Mouse (Mus musculus) megakaryocyte, embryonic 14.5 days (primary cell): ENCODE results near the gene Mbd5. TPM values are rescaled to one million over a fixed set of nuclear protein-coding genes. Genes with fewer than 3 reads are reported as not detected.
"Not testable (repeated sequence)": the region's sequence is repeated elsewhere in the genome, so short reads cannot be mapped to it uniquely, and the experiment has no call there.

Experiments
- H3K27me3 ChIP-seq: replicated peaks from 2 replicates; pipeline ENCODE3; 2012; ENCODE audit warnings: inconsistent platforms
- H3K36me3 ChIP-seq: replicated peaks from 2 replicates; pipeline ENCODE3; 2012; ENCODE audit warnings: low read length, inconsistent platforms, mixed read lengths
- H3K4me1 ChIP-seq: 2 replicates; pipeline ENCODE4 v1.6.1; 2012; ENCODE audit warnings: inconsistent platforms
- H3K4me3 ChIP-seq: replicated peaks from 2 replicates; pipeline ENCODE3; 2012; ENCODE audit warnings: moderate library complexity, mild to moderate bottlenecking, inconsistent platforms
- H3K9me3 ChIP-seq: 2 replicates; pipeline ENCODE4 v1.6.1; 2012; ENCODE audit warnings: inconsistent platforms
- FLI1 ChIP-seq: IDR thresholded peaks from 2 replicates; pipeline ENCODE4 v1.6.1; 2012; ENCODE audit warnings: low read length, inconsistent platforms, mixed read lengths
- GATA1 ChIP-seq: IDR thresholded peaks from 3 replicates; pipeline ENCODE4 v1.6.1; 2012; ENCODE audit warnings: mixed read lengths, low read length, inconsistent platforms, borderline replicate concordance
- polyA plus RNA-seq: library from polyadenylated mRNA; stranded (reverse); fragments of >175 nt; gene quantifications from 2 replicates; pipeline ENCODE4 v1.2.3, GENCODE M21; 2012; ENCODE audit warnings: low replicate concordance; ENCODE audit not compliant: insufficient read depth

The Mbd5 gene
- polyA plus RNA-seq, 1 experiment: 0.65 TPM

DNA sequence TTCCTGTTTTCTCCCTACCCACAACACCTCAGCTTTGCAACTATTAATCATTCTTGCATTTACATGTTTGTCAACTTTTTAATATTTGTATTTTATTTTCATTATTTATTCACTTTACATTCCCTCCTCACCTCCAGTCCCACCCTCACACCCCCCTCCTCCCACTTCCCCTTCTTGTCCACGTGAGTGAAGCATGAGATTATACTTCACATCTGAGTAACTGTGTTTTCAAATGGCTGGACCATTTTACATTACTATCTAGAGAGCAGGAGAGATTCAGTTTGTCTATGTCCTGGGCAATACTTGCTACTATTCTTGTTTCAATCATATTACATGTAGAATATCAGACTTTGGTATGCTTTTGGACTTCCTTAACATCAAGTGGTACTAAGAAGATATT is 204.3 kb downstream of the Mbd5 start:
- TF ChIP-seq FLI1 (no peak), GATA1 (no peak)

DNA sequence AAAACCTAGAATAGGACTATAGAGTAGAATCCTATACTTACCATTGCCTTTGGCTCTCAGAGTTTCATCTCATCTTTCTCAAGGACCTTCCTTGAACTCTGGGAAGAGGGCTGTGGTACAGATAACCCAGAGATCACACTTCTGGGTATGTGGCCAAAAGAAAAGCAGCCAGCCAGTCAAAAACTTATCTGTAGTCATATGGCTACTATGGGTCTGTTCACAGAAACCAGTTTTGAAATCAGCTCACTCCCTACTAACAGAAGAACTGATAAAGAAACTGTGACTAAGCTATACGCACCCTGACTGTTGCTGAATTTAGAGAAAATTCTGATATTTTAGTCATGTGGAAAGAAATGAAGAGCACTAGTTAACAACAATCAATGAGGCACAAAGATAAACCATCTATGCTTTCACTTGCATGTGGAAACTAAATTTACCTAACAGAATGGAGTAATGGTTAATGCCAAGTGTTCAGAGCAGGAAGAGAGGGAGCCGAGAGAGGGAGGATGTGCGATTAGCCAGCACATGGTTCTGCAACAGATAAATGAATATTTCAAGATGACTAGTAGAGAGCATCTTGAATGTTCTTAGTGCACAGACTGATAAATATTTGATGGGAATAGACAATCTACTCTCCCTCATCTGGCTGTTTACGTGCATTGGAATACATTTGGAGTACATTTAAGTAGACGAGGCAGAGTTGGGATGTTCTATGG is 211.1 kb downstream of the Mbd5 start:
- no peak overlapping the region for H3K4me3 ChIP-seq
- peaks cover 29% of the 10 kb centered on the region for H3K36me3 ChIP-seq
- TF ChIP-seq GATA1 (no peak), FLI1 (no peak)
- no peaks in the 10 kb centered on the region; the same call in 1 of the 2 replicates for H3K9me3 ChIP-seq
- H3K4me1 ChIP-seq: peaks cover 15% of the 10 kb centered on the region
- H3K27me3 ChIP-seq: no peaks in the 10 kb centered on the region

More for the DNA sequence above, 204.3 kb downstream of the Mbd5 start:
- Histone ChIP-seq H3K9me3 (no peaks in the 10 kb centered on the region), H3K4me1 (no peaks in the 10 kb centered on the region), H3K4me3 (no peak overlapping the region), H3K27me3 (no peaks in the 10 kb centered on the region), H3K36me3 (peaks cover 20% of the 10 kb centered on the region)

DNA sequence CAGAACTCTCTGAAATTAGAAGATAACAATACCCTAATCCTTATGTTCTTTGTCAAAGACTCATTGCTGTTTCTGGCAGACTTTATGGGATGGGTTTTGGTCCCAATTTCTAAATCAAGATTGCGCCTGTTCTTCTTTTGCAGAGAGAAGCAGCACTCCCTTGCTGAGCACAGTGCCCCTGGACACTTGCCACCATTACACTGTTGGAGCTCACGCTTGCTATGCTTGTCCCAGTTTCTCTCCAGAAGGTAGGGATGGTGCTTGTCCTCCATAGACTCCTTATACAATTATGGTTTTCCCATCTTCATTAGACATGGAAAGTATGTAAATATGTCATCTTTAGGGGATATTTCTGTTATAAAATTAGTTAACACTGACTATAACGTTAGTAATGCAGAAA is 220.5 kb downstream of the Mbd5 start:
- Histone ChIP-seq H3K9me3 (no peaks in the 10 kb centered on the region), H3K27me3 (no peaks in the 10 kb centered on the region), H3K4me1 (no peaks in the 10 kb centered on the region), H3K4me3 (no peak overlapping the region), H3K36me3 (peaks cover 33% of the 10 kb centered on the region)
- TF ChIP-seq GATA1: no peak
- TF ChIP-seq FLI1: no peak

DNA sequence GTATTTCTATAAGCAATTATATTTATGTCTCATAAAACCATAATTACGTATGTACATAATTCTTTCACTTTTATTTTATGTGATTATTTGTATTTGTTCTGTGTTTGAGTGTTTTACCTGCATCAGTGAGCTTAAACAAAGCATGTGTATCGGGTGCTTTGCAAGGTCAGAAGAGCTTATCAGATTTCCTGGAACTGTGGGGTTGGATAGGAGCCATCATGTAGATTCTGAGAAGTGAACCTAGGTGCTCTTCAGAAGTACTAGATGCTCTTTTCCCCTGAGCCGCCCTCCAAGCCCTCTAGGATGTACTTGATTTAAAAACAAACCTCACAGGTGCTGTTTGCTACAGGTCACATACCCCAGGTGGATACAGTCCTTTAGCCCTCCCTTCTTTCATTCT is 227.7 kb downstream of the Mbd5 start:
- H3K27me3 ChIP-seq: no peaks in the 10 kb centered on the region
- TF ChIP-seq FLI1 (no peak), GATA1 (no peak)

DNA sequence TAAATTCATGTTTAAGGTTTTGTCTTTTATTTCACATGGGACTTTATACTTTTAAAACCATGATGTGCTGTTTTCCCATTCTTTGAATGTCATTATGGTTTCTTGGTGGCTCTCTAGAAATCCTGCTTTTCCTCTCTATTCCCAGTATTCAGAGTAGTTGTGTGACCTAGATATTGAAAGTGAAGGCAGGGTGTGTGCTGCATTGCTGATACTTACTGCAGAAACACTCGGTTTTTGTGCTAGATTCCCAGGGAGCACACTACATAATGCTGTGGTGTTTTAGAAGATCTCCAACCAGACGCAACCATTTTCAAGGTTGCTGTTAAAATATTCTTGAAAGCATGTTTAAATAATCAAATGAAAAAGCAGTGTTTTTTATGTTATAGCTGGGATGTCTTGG is 241.7 kb downstream of the Mbd5 start:
- TF ChIP-seq GATA1: no peak
- TF ChIP-seq FLI1: no peak
- H3K27me3 ChIP-seq: no peaks in the 10 kb centered on the region
- H3K4me1 ChIP-seq: no peaks in the 10 kb centered on the region
- peaks cover 11% of the 10 kb centered on the region for H3K36me3 ChIP-seq
- no peaks in the 10 kb centered on the region for H3K9me3 ChIP-seq
- no peak overlapping the region for H3K4me3 ChIP-seq

More for the DNA sequence above, 227.7 kb downstream of the Mbd5 start:
- Histone ChIP-seq H3K36me3 (peaks cover 43% of the 10 kb centered on the region), H3K4me3 (no peak overlapping the region), H3K4me1 (peaks cover 17% of the 10 kb centered on the region), H3K9me3 (no peaks in the 10 kb centered on the region; the same call in 1 of the 2 replicates)

DNA sequence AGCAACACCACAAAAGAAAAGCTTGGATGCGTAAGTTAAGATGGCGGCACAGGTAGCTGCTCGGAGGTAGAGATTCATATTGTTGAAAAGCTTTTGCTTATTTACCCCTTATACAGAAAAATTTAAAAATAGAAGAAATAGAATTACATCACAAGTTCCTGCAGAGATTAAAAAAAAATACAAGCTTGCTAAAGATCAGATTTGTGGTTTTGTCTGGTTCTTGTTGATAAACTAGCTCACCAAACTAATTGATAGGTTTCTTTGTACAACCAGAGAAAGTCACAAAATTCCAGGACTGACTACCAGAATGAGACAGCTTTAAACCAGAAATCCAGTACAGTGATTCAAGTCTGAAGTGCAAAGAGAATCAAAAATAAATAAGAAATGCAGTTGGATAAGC is 242.4 kb downstream of the Mbd5 start:
- Histone ChIP-seq H3K36me3 (peaks cover 10% of the 10 kb centered on the region), H3K4me1 (no peaks in the 10 kb centered on the region), H3K4me3 (no peak overlapping the region), H3K27me3 (no peaks in the 10 kb centered on the region), H3K9me3 (no peaks in the 10 kb centered on the region)
- TF ChIP-seq GATA1 (no peak), FLI1 (no peak)

DNA sequence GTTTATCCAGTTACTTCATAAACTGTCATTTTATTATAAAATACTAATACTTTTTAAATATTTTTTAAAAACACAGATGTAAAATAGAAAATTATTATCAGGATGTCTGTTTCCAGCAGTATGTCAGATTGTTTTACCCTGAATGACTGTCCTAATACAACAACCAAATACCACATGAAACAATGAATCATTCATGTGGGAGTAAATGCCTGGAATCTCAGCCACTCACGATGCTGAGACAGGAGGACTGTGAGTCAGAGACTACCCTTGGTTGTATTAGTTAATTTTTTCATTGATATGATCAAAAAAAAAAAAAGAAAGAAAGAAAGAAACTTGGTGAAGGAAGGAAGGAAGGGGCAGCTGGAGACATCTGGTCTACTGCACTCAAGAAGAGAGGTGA is 254.8 kb downstream of the Mbd5 start:
- Histone ChIP-seq H3K36me3 (no peaks in the 10 kb centered on the region), H3K4me3 (no peak overlapping the region), H3K9me3 (no peaks in the 10 kb centered on the region), H3K4me1 (no peaks in the 10 kb centered on the region), H3K27me3 (no peaks in the 10 kb centered on the region)
- TF ChIP-seq FLI1 (no peak), GATA1 (no peak)

DNA sequence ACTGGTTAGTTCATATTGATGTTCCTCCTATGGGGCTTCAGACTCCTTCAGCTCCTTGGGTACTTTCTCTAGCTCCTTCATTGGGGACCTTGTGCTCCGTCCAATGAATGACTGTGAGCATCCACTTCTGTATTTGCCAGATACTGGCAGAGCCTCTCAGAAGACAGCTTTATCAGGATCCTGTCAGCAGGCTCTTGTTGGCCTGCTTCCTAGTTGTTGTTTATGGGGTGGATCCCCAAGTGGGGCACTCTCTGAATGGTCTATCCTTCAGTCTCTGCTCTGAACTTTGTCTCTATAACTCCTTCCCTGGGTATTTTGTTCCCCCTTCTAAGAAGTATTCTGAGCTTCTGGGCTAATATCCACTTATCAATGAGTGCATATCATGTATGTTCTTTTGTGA is 256.4 kb downstream of the Mbd5 start:
- H3K4me3 ChIP-seq, H3K27me3 ChIP-seq, H3K4me1 ChIP-seq, H3K36me3 ChIP-seq, H3K9me3 ChIP-seq: not testable (repeated sequence)

DNA sequence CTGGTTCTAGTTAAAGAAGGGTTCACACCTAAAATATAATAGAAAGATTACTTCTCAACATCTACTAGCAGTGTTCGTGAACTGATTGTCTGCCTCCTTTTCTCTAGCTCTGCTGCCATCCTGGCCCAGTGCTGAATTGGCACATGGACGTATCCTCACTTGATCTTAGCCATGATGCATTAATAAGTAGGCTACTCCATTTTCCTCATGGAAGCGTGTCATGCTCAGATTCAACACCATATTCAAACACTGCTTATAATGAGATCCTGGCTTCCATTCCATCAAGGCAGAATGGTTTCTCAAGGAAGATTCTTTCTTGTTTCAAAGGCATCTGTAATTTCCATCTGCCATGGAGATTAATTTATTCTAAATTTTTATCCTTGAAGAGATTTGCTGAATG is 260.0 kb downstream of the Mbd5 start:
- H3K27me3 ChIP-seq: no peaks in the 10 kb centered on the region
- H3K4me1 ChIP-seq: no peaks in the 10 kb centered on the region
- no peaks in the 10 kb centered on the region for H3K9me3 ChIP-seq
- H3K36me3 ChIP-seq: peaks cover 4% of the 10 kb centered on the region
- TF ChIP-seq GATA1 (no peak), FLI1 (no peak)
- no peak overlapping the region for H3K4me3 ChIP-seq

DNA sequence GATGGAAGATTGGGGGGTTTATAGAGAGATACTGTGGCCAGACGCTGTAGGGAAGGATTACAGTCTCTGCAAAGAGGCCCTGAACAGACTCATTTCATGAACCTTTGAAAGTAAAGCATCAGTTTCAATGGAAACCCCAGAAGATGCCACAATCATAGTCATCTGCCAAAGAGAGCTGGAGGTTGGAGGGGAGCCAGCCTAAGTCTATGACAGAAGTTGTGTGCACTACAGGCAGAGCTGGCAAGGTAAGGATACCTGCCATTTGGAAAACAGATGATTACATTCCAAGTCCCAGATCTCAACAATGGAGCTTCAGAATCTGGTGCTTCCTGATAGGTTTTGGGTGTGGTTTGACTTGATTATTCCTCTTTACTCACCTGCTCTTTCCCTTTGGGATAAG is 261.1 kb downstream of the Mbd5 start:
- Histone ChIP-seq H3K27me3 (no peaks in the 10 kb centered on the region), H3K4me1 (no peaks in the 10 kb centered on the region), H3K4me3 (no peak overlapping the region), H3K9me3 (no peaks in the 10 kb centered on the region), H3K36me3 (peaks cover 6% of the 10 kb centered on the region)
- TF ChIP-seq FLI1 (no peak), GATA1 (no peak)

DNA sequence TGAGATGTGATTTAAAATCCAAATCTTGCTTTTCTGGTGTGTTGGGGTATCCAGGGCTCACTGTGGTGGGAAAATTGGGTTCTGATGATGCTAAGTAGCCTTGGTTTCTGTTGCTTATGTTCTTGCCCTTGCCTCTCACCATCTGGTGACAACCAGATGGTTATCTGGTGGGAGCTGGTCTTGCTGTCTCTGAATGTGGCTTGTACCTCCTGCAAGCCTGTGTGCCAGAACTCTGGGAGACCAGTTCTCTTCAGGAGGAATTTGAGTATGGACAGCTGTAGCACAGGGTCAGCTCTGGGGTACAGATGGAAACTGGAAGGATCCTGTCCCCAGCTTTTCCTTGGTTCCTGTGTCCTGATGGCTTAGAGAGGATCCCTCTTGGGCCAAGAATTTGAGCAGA is 280.4 kb downstream of the Mbd5 start:
- Histone ChIP-seq H3K27me3 (no peaks in the 10 kb centered on the region), H3K36me3 (peaks cover 9% of the 10 kb centered on the region), H3K9me3 (no peaks in the 10 kb centered on the region), H3K4me3 (no peak overlapping the region), H3K4me1 (peaks cover 17% of the 10 kb centered on the region)
- no peak for TF ChIP-seq GATA1
- no peak for TF ChIP-seq FLI1
